Mouse (Mus musculus): ENCODE results near the gene Abcd4. TPM values are rescaled to one million over a fixed set of nuclear protein-coding genes. Genes with fewer than 3 reads are reported as not detected.

Gene Abcd4
- polyA plus RNA-seq (2015; fragmentation: Nextera tagmentation; extraction: Ambion mirVana) = 13.6 and 14.5 TPM in 2 replicates

DNA sequence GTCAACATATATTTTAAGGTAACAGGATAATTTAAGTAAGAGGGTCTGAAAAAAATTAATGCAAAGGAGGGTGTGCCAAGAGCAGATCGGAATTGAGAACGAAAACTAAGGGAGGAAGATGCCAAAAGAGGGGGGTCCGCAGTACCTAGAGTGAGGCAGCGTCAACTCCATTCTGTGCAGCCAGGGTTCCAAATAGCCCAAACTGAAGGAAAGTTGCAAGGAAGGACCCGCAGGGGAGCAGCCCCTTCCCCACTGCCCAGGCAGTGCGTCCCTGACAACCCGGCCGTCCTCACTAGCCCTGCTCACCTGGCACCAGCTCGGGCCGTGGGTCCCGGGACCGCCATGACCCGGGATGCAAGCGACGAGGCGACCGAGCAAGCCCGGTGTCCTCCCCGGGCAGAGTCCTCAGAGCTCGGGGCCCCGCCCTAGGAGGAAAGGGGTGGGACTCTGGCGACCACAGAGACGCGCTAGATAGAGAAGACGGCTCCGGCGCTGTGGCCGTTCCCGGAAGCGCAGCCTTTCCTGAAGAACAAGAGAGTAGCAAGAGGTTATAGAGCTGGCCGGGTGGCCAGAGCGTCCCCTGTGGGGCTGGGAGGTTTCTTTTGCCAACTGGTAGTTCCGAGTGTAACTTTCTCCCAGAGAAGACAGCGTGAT lies at the start of gene Abcd4:
Gene Abcd4 (minus strand): TSS at position 437 of the 654 bp plus-strand sequence.
- H3K4me1 ChIP-seq (ENCODE audit: control insufficient read depth, insufficient read depth, low read depth, low read length) = peaks cover 2% of the 10 kb centered on the region; the same call in 1 of the 2 replicates
- peak within 1 kb of the TSS; percentile 51; the same call in 1 of the 2 replicates for H3K27ac ChIP-seq (ENCODE audit: low read depth, low read length)
- peak; percentile 99 for ATAC-seq
- H3K27me3 ChIP-seq (replicated peaks; ENCODE audit: control insufficient read depth, insufficient read depth, low read length) = no peaks in the 10 kb centered on the region
- WGBS = under 1% methylated on average over 31 of the region's 34 CpGs
- H3K4me3 ChIP-seq (ENCODE audit: low read length) = peak within 1 kb of the TSS; percentile 92
- H3K4me2 ChIP-seq (ENCODE audit: low read length) = peak within 1 kb of the TSS; percentile 91
- peak within 1 kb of the TSS; percentile 94 for H3K9ac ChIP-seq (ENCODE audit: low read depth, low read length)
- H3K36me3 ChIP-seq (ENCODE audit: control insufficient read depth, insufficient read depth, low read length) = no peaks in the 10 kb centered on the region
- H3K9me3 ChIP-seq (ENCODE audit: control insufficient read depth, low read length) = no peaks in the 10 kb centered on the region

DNA sequence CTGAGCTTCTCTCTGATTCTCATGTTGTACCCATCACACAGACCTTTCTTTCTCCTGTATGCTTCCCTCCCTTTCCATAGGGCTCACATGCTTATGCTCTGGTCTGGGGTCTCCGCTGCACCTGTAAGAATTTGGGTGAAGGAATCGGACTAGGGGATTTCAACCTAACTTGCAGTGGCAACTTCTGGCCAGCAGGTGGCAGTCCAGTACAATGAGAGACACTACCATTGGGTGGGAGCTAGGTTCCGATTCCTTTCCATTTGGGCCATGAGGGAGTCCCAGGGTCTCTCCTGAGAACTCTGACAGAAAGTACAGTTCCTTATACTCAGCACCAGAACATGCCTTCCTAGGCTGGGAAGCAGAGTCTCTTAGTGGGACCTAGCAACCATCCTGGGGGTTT lies 36.7 kb upstream of the Abcd4 start:
- WGBS = 15% methylated on average over 3 of the region's 3 CpGs
- Histone ChIP-seq H3K9me3 (ENCODE audit: control insufficient read depth, low read length) (no peaks in the 10 kb centered on the region), H3K4me3 (ENCODE audit: low read length) (no peak overlapping the region), H3K4me1 (ENCODE audit: control insufficient read depth, insufficient read depth, low read depth, low read length) (no peaks in the 10 kb centered on the region), H3K27ac (ENCODE audit: low read depth, low read length) (no peak overlapping the region), H3K4me2 (ENCODE audit: low read length) (no peak overlapping the region), H3K27me3 (replicated peaks; ENCODE audit: control insufficient read depth, insufficient read depth, low read length) (no peaks in the 10 kb centered on the region), H3K36me3 (ENCODE audit: control insufficient read depth, insufficient read depth, low read length) (no peaks in the 10 kb centered on the region), H3K9ac (ENCODE audit: low read depth, low read length) (no peak overlapping the region)
- ATAC-seq = peak; percentile 67

DNA sequence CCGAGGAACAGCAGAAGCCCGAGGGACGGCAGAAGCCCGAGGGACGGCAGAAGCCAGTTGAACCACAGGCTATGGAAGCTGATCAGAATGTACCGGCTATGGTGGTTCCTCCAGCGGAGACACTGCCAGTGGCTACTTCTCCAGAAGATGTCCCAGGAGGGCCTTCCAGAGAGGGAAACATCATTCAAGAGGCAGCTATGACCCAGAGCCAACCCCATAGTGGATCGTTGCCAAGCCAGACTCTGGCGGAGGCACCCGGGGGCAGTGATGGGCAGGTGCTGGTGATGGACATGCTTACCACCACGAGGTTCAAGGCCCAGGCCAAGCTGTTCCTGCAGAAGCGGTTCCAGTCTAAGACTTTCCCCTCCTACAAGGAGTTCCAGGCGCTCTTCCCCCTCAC lies 33.0 kb upstream of the Abcd4 start:
- no peaks in the 10 kb centered on the region for H3K4me1 ChIP-seq (ENCODE audit: control insufficient read depth, insufficient read depth, low read depth, low read length)
- no peak overlapping the region for H3K9ac ChIP-seq (ENCODE audit: low read depth, low read length)
- H3K4me3 ChIP-seq (ENCODE audit: low read length) = no peak overlapping the region
- no peak overlapping the region for H3K4me2 ChIP-seq (ENCODE audit: low read length)
- ATAC-seq = no peak
- WGBS = 73% methylated on average over 13 of the region's 13 CpGs
- no peaks in the 10 kb centered on the region for H3K27me3 ChIP-seq (replicated peaks; ENCODE audit: control insufficient read depth, insufficient read depth, low read length)
- no peak overlapping the region for H3K27ac ChIP-seq (ENCODE audit: low read depth, low read length)
- no peaks in the 10 kb centered on the region for H3K36me3 ChIP-seq (ENCODE audit: control insufficient read depth, insufficient read depth, low read length)
- no peaks in the 10 kb centered on the region for H3K9me3 ChIP-seq (ENCODE audit: control insufficient read depth, low read length)

- peaks cover 45% of the 10 kb centered on the region for H3K27me3 ChIP-seq (replicated peaks; ENCODE audit: control insufficient read depth, insufficient read depth, low read length)
- no peaks in the 10 kb centered on the region for H3K4me1 ChIP-seq (ENCODE audit: control insufficient read depth, insufficient read depth, low read depth, low read length)
- no peak within 1 kb of the TSS for H3K4me2 ChIP-seq (ENCODE audit: low read length)
- no peak within 1 kb of the TSS for H3K4me3 ChIP-seq (ENCODE audit: low read length)
- H3K9me3 ChIP-seq (ENCODE audit: control insufficient read depth, low read length) = no peaks in the 10 kb centered on the region
- no peak within 1 kb of the TSS for H3K9ac ChIP-seq (ENCODE audit: low read depth, low read length)
- H3K36me3 ChIP-seq (ENCODE audit: control insufficient read depth, insufficient read depth, low read length) = no peaks in the 10 kb centered on the region
- H3K27ac ChIP-seq (ENCODE audit: low read depth, low read length) = no peak within 1 kb of the TSS
- no peak for ATAC-seq
- WGBS = 8% methylated on average over 9 of the region's 9 CpGs
Measured at GRCm38 (mm10) chr12:84640654-84641053, 23.4 kb upstream of the Abcd4 start, which contains the start of gene Vrtn. Gene Vrtn, plus strand, starts transcription at chr12:84641019.

GRCm38 (mm10) chr12:84640253-84640652 lies 23.0 kb upstream of the Abcd4 start:
- 2% methylated on average over 6 of the region's 6 CpGs for WGBS
- no peak for ATAC-seq
- H3K4me3 ChIP-seq (ENCODE audit: low read length) = no peak overlapping the region
- no peak overlapping the region for H3K9ac ChIP-seq (ENCODE audit: low read depth, low read length)
- no peaks in the 10 kb centered on the region for H3K9me3 ChIP-seq (ENCODE audit: control insufficient read depth, low read length)
- no peak overlapping the region for H3K27ac ChIP-seq (ENCODE audit: low read depth, low read length)
- no peaks in the 10 kb centered on the region for H3K36me3 ChIP-seq (ENCODE audit: control insufficient read depth, insufficient read depth, low read length)
- no peak overlapping the region for H3K4me2 ChIP-seq (ENCODE audit: low read length)
- H3K4me1 ChIP-seq (ENCODE audit: control insufficient read depth, insufficient read depth, low read depth, low read length) = no peaks in the 10 kb centered on the region
- peaks cover 45% of the 10 kb centered on the region for H3K27me3 ChIP-seq (replicated peaks; ENCODE audit: control insufficient read depth, insufficient read depth, low read length)

DNA sequence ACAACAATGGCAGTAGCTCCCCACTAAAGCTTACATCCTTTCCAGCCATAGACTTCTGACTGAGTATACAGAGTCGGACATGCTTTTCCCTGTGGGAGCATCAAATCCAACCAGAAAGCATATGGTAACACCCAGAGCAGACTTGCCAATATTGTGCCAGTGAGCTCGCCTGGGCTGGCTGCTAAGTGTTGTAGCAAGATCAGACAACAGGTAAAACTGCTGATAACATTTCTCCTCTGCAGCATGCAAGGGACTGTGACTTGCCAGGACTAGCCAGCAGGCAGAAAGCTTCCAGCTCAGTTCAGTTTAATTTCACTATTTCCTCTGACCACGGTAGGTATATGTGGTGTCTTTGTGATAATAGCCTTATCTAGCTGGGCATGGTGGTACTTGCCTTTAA lies 14.7 kb upstream of the Abcd4 start:
- no peak overlapping the region for H3K4me2 ChIP-seq (ENCODE audit: low read length)
- H3K27ac ChIP-seq (ENCODE audit: low read depth, low read length) = no peak overlapping the region
- no peaks in the 10 kb centered on the region for H3K27me3 ChIP-seq (replicated peaks; ENCODE audit: control insufficient read depth, insufficient read depth, low read length)
- H3K36me3 ChIP-seq (ENCODE audit: control insufficient read depth, insufficient read depth, low read length) = no peaks in the 10 kb centered on the region
- H3K9me3 ChIP-seq (ENCODE audit: control insufficient read depth, low read length) = no peaks in the 10 kb centered on the region
- H3K4me1 ChIP-seq (ENCODE audit: control insufficient read depth, insufficient read depth, low read depth, low read length) = no peaks in the 10 kb centered on the region
- 74% methylated on average over 3 of the region's 3 CpGs for WGBS
- no peak for ATAC-seq
- no peak overlapping the region for H3K9ac ChIP-seq (ENCODE audit: low read depth, low read length)
- H3K4me3 ChIP-seq (ENCODE audit: low read length) = no peak overlapping the region

DNA sequence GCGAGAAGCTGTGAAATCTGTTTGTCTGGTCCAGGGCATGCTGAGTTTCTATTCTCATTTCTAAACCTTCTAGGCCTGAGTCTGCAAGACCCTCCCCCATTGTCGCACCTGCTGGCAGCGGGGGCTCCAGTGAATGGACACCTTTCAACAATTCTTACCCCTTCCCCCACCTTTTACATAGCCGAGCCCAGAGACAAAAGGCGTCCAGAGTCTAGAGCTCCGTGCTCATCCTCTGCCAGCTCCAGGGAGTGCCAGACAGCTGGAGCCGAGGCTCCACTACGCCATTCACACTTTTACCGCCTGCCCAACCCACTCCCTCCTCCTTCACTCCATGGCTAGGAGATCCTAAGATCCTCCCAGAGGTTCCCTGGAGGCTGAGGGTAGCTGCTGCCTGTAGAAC lies 7.9 kb upstream of the Abcd4 start:
- Histone ChIP-seq H3K9me3 (ENCODE audit: control insufficient read depth, low read length) (no peaks in the 10 kb centered on the region), H3K4me3 (ENCODE audit: low read length) (no peak overlapping the region; the same call in 1 of the 2 replicates), H3K9ac (ENCODE audit: low read depth, low read length) (peak overlapping the region; percentile 33; the same call in 1 of the 2 replicates), H3K27ac (ENCODE audit: low read depth, low read length) (no peak overlapping the region), H3K4me1 (ENCODE audit: control insufficient read depth, insufficient read depth, low read depth, low read length) (peaks cover 6% of the 10 kb centered on the region), H3K4me2 (ENCODE audit: low read length) (peak overlapping the region; percentile 35), H3K36me3 (ENCODE audit: control insufficient read depth, insufficient read depth, low read length) (no peaks in the 10 kb centered on the region), H3K27me3 (replicated peaks; ENCODE audit: control insufficient read depth, insufficient read depth, low read length) (no peaks in the 10 kb centered on the region)
- 6% methylated on average over 9 of the region's 9 CpGs for WGBS
- ATAC-seq = peak; percentile 61; the same call in 1 of the 2 replicates

GRCm38 (mm10) chr12:84624601-84625000 lies 7.4 kb upstream of the Abcd4 start:
- Histone ChIP-seq H3K9me3 (ENCODE audit: control insufficient read depth, low read length) (no peaks in the 10 kb centered on the region), H3K4me1 (ENCODE audit: control insufficient read depth, insufficient read depth, low read depth, low read length) (peaks cover 6% of the 10 kb centered on the region), H3K27me3 (replicated peaks; ENCODE audit: control insufficient read depth, insufficient read depth, low read length) (no peaks in the 10 kb centered on the region), H3K36me3 (ENCODE audit: control insufficient read depth, insufficient read depth, low read length) (no peaks in the 10 kb centered on the region), H3K4me2 (ENCODE audit: low read length) (peak overlapping the region; percentile 35), H3K4me3 (ENCODE audit: low read length) (no peak overlapping the region), H3K27ac (ENCODE audit: low read depth, low read length) (no peak overlapping the region), H3K9ac (ENCODE audit: low read depth, low read length) (no peak overlapping the region)
- ATAC-seq = no peak
- 27% methylated on average over 8 of the region's 8 CpGs for WGBS

GRCm38 (mm10) chr12:84620975-84621374 lies 3.8 kb upstream of the Abcd4 start:
- no peak for ATAC-seq
- Histone ChIP-seq H3K4me3 (ENCODE audit: low read length) (no peak overlapping the region), H3K27me3 (replicated peaks; ENCODE audit: control insufficient read depth, insufficient read depth, low read length) (no peaks in the 10 kb centered on the region), H3K9ac (ENCODE audit: low read depth, low read length) (no peak overlapping the region), H3K36me3 (ENCODE audit: control insufficient read depth, insufficient read depth, low read length) (no peaks in the 10 kb centered on the region), H3K4me2 (ENCODE audit: low read length) (no peak overlapping the region), H3K4me1 (ENCODE audit: control insufficient read depth, insufficient read depth, low read depth, low read length) (peaks cover 8% of the 10 kb centered on the region), H3K9me3 (ENCODE audit: control insufficient read depth, low read length) (no peaks in the 10 kb centered on the region), H3K27ac (ENCODE audit: low read depth, low read length) (no peak overlapping the region)

Data from hindbrain, embryonic 16.5 days (tissue).